Mouse (Mus musculus) testis, adult 2 months (tissue): ENCODE results near the gene Spsb1.

ENCODE experiments used
- CTCF ChIP-seq: fragments of 200-500 bp; IDR thresholded peaks from 2 replicates; pipeline ENCODE4 v1.5.1; 2012; ENCODE audit warnings: low read depth, mild to moderate bottlenecking, inconsistent platforms, low read length, moderate library complexity; ENCODE audit not compliant: control insufficient read depth, insufficient read depth, insufficient replicate concordance
- POLR2A ChIP-seq: fragments of 200-500 bp; IDR thresholded peaks from 2 replicates; pipeline ENCODE4 v1.6.1; 2012; ENCODE audit warnings: low read depth, mild to moderate bottlenecking, inconsistent platforms, low read length, moderate library complexity; ENCODE audit not compliant: control insufficient read depth

DNA sequence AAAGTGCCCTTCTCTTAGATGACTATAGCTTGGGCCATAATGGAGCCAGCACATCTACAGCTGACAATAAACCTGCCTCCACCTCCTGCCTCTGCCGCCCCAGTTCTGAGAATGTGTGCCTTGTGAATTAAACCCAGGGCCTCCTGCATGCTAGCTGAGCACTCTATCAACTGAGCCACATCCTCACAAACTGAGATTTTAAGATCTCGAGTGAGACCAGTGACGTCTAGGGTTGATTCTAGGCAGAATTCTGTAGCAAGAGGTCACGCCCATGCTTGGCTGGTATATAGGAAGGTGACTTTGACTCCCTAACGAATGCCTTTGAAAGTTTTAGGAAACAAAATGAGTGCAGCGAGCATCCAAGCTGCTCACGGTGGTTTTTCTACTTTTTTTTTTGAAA, 104.8 kb downstream of the Spsb1 start:
- TF ChIP-seq CTCF (no peak), POLR2A (no peak)
